Mouse (Mus musculus) G1E (cell line): ENCODE measurements around the gene Elmo2.

Experiments
- CTCF ChIP-seq: IDR thresholded peaks from 2 replicates; pipeline ENCODE4 v1.5.1; 2012; ENCODE audit warnings: low read depth, low read length, inconsistent platforms, mixed read lengths
- GATA1 ChIP-seq: IDR thresholded peaks from 2 replicates; pipeline ENCODE4 v1.6.1; 2012; ENCODE audit warnings: borderline replicate concordance, low read length, inconsistent platforms, mixed read lengths
- GATA2 ChIP-seq: IDR thresholded peaks from 2 replicates; pipeline ENCODE4 v1.6.1; 2012; ENCODE audit warnings: low read depth, low read length, inconsistent platforms, borderline replicate concordance
- POLR2AphosphoS5 ChIP-seq: IDR thresholded peaks from 2 replicates; pipeline ENCODE4 v1.6.1; 2012; ENCODE audit warnings: low read depth, low read length, inconsistent platforms; ENCODE audit not compliant: insufficient replicate concordance
- TAL1 ChIP-seq: conservative IDR thresholded peaks from 2 replicates; pipeline ENCODE4 v1.6.1; 2012; ENCODE audit warnings: low read depth, low read length, inconsistent platforms, mixed read lengths

- TF ChIP-seq TAL1 (no peak), CTCF (no peak), GATA1 (no peak), GATA2 (no peak), POLR2AphosphoS5 (no peak)
Measured at GRCm38 (mm10) chr2:165279351-165279750, 46.9 kb downstream of the Elmo2 start.
